Mouse (Mus musculus) right cerebral cortex, postnatal 4 days (tissue): Measurements from ENCODE around the gene Spg7.

Experiments used
- DNase-seq: peaks from one replicate; pipeline ENCODE4 v3.0.0-alpha.2; 2022

Gene Spg7

DNA sequence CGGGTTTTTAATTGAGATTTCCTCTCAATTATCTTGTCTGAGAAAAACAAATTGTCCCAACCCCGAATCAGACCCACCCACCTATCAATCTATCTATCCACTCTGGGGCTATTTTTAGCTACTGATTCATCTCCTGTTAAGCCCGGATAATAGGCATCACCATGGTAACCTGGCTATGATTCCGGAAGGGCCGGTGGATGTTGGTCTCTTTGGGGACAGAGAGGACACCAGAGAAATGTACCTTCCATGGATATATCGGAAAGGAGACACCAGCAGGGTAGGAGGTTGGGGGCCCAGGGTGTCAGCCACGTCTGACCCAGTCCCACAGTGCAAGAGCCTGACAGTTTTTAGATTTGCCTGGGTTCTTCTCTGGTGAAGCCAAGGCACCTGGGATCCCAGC, 72.7 kb downstream of the Spg7 start:
- DNase-seq: no peak

DNA sequence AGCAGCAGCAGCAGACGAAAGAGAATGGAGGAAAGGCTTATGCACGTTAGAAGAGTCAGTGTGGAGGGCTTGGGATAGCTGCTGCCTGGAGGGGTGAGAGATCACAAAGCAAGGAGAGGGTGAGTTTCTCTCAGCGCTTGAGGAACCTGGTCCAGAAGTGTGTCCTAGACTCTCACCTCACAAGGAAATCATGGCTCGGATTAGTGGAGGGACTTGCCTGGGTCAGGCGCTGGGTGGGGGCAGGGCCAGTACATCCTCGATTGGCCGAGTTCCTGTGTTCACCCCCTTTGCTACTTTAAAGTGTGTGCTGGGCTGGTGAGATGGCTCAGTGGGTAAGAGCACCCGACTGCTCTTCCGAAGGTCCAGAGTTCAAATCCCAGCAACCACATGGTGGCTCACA, 73.1 kb downstream of the Spg7 start:
- DNase-seq: no peak

- no peak for DNase-seq
Measured at GRCm38 (mm10) chr8:123136287-123136686, 73.5 kb downstream of the Spg7 start.

- DNase-seq: peak; percentile 38
Measured at GRCm38 (mm10) chr8:123137645-123138077, 74.9 kb downstream of the Spg7 start.

DNA sequence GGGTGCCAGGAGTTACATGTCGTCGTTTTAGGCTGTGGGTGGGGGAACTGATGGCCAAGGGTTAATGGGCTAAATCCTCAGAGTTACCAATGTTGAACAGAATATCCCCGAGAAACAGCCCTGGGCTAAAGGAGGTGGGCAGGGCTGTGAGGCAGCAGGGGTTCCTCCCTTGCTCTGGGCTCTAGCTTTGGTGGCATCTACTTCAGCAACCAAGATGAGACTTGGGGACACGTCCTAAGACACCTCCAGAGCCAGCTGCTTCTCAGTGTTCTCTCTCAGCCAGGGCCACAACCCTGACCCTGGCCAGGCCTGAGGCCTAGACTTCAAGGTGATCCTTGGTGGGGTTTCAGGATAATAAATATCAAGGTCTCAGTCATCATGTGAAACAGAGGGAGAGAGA, 76.0 kb downstream of the Spg7 start:
- DNase-seq: no peak

DNA sequence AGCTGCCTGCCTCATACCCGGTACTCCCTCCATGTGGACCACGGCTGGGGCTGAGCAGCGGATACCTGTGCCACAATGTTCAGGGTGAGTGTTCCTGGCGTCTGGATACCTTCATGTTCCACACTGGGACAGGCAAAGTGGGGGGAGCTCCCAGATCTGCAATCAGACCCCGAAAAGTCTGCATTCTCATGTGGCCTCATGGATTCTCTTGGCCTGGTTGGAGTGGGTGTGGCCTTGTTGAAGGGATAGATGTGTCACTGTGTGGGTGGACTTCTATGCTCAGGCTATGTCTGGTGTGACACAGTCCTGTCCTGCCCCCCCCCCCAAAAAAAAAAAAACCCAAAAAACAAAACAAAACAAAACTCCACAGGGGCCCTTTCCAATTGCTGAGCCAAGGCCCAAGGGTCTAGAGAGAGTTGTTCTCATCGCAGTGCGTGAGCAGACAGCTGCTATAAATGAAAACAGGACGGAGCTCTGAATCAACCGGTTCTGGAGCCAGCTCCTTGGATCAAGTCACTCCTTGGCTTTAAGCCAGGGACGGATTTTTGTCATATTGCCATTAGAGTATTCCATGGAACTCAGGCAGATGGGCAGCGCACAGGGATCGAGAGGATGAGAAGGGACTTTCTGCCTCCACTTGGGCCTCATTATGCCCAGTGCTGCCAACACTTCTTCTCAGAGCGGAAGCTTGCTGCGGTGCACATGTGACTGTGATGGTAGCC, 79.2 kb downstream of the Spg7 start:
- peak; percentile 34 for DNase-seq

DNA sequence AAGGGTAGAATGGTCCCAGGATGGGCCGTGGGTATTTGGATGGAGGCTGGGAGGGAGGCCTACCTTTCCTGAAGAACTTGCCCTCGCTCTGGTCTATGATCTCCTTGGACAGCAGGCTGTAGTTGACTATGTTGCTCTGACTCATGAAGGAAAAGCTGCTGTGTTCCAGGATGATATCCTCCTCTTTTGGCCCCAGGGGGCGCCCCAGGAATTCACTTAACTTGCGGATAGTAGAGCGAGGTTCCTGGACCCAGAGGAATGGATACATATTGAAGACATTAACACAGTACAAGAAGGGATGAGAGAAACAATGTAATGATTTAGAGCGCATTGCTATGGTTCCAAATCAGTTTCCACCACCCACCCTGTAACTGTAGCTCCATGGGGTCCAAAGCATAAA, 82.5 kb downstream of the Spg7 start:
- DNase-seq: no peak

- DNase-seq: no peak
Measured at GRCm38 (mm10) chr8:123146390-123146789, 83.6 kb downstream of the Spg7 start.
